Mouse (Mus musculus): ENCODE data around the gene Dbp. TPM values are rescaled to one million over a fixed set of nuclear protein-coding genes. Genes with fewer than 3 reads are reported as not detected.

The Dbp gene
- total RNA-seq, 1 experiment, result 10.0 TPM

DNA sequence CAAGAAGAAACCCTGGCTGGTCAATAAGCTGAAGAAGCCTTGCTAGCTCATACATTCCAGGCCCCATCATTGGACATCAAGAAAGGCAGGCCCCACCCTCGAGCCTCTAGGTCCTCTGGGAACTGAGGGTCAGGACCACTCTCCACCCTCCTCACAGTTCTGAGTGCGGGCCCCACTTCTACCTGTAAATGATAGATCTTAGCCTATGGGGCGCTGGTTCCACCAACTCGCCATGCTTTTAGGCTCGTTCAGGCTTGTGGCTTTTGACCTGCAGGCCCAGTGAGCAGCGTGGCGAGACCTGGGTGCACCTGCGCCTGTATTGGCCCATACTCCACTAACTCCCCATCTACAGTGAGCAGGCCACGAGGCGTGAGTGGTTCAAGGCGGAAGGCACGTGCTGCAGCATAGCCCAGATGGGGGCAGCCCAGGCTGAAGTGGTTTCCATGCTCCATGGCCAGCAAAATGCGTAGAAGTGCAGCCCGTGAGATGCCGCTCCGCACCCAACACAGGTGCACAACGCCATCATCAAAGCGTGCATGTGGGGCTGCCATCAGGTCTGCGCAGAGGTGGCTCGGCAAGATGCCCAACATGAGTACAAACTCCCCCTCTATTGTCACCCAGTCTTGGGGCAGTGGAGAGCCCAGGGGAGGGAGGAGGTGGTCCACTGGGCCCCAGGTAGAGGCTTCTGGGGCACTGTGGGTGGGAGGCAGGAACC, 5.7 kb downstream of the Dbp start:
- H3K4me1 ChIP-seq (ENCODE audit: control insufficient read depth in 2 of 2, insufficient read depth in 2 of 2, low read length in 2 of 2, poor library complexity in 1 of 2), result peaks cover 5 to 35% of the 10 kb centered on the region in 2 experiments; a peak in 3 of 4 replicates
- H3K4me3 ChIP-seq (ENCODE audit: insufficient read depth in 1 of 2, low read depth in 1 of 2, low read length in 2 of 2, poor library complexity in 1 of 2, severe bottlenecking in 1 of 2), result peak overlapping the region in 1 of 2 experiments; percentile 5; a peak in 1 of 4 replicates
- H3K36me3 ChIP-seq (ENCODE audit: control insufficient read depth, insufficient read depth, low read length, poor library complexity, severe bottlenecking), result peaks cover 29% of the 10 kb centered on the region
- H3K9ac ChIP-seq (ENCODE audit: insufficient read depth, low read depth, low read length, poor library complexity, severe bottlenecking), result 0 out of 2 replicates have a peak overlapping the region, but pooled peaks have one; percentile 8
- no peak overlapping the region for H3K27ac ChIP-seq (ENCODE audit: insufficient read depth, low read depth, low read length, poor library complexity, severe bottlenecking)
- TF ChIP-seq MAFK (IDR thresholded peaks at IDR 0.05; ENCODE audit: insufficient read depth, low read depth, low read length) (no peak), ZC3H11A (IDR thresholded peaks at IDR 0.05; ENCODE audit: borderline replicate concordance, low read depth, low read length) (no peak), CHD2 (IDR thresholded peaks at IDR 0.05; ENCODE audit: low read depth, low read length) (no peak), ZNF384 (IDR thresholded peaks at IDR 0.05; ENCODE audit: low read depth, low read length) (no peak), HCFC1 (IDR thresholded peaks at IDR 0.05; ENCODE audit: borderline replicate concordance, insufficient read depth, low read length) (no peak)
- H3K9me3 ChIP-seq (ENCODE audit: control insufficient read depth, insufficient read depth, low read depth, low read length), result no peaks in the 10 kb centered on the region
- DNase-seq (ENCODE audit: low read depth, low spot score), result no peak
- in situ Hi-C loops (cut with MboI; ENCODE audit: low sequenced_read_pairs in 2 of 2, unreplicated experiment in 2 of 2), result no loop called here

DNA sequence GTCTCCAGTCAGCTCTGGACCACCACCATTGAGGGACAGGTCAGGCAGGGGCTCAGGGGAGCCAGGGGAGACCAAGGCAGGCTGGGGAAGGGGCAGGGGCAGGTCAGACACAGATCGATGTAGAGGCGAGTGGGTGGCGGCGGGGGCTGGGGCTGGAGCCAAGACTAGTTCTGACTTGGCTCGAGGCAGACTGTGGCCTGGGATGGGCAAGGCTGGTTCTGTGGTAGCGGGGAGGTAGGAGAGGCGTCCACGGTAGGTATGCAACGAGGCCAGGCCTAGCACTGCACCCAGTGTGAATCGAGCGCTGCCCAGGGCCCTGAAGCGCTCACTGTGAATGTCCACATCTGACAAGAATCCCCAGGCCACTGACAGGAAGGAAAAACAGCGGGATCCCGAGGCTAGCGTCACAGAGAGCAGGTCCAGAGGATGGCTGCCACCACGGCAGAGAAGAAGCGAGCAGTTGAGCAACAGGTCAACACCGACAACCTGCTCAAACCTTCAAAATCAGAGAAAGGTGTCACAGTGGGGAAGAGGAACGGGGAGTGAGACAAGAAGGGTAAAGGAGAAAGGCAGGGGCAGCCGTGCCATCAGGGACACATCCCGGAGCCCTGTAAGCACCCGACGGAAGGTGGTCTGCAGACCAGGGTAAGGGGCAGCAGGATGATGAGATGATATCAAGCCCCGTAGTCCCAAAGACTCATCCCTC, 6.6 kb downstream of the Dbp start:
- in situ Hi-C loops (cut with MboI; ENCODE audit: low sequenced_read_pairs in 2 of 2, unreplicated experiment in 2 of 2), result no loop called here
- 0 out of 2 replicates have a peak overlapping the region, but pooled peaks have one; percentile 4 for H3K9ac ChIP-seq (ENCODE audit: insufficient read depth, low read depth, low read length, poor library complexity, severe bottlenecking)
- DNase-seq (ENCODE audit: low read depth, low spot score), result no peak
- H3K4me1 ChIP-seq (ENCODE audit: control insufficient read depth in 2 of 2, insufficient read depth in 2 of 2, low read length in 2 of 2, poor library complexity in 1 of 2), result peaks cover 5 to 35% of the 10 kb centered on the region in 2 experiments; a peak in 3 of 4 replicates
- no peak for TF ChIP-seq CHD2 (IDR thresholded peaks at IDR 0.05; ENCODE audit: low read depth, low read length)
- H3K36me3 ChIP-seq (ENCODE audit: control insufficient read depth, insufficient read depth, low read length, poor library complexity, severe bottlenecking), result peaks cover 29% of the 10 kb centered on the region
- H3K9me3 ChIP-seq (ENCODE audit: control insufficient read depth, insufficient read depth, low read depth, low read length), result no peaks in the 10 kb centered on the region
- H3K4me3 ChIP-seq (ENCODE audit: insufficient read depth in 1 of 2, low read depth in 1 of 2, low read length in 2 of 2, poor library complexity in 1 of 2, severe bottlenecking in 1 of 2), result no peak overlapping the region
- no peak overlapping the region for H3K27ac ChIP-seq (ENCODE audit: insufficient read depth, low read depth, low read length, poor library complexity, severe bottlenecking)

DNA sequence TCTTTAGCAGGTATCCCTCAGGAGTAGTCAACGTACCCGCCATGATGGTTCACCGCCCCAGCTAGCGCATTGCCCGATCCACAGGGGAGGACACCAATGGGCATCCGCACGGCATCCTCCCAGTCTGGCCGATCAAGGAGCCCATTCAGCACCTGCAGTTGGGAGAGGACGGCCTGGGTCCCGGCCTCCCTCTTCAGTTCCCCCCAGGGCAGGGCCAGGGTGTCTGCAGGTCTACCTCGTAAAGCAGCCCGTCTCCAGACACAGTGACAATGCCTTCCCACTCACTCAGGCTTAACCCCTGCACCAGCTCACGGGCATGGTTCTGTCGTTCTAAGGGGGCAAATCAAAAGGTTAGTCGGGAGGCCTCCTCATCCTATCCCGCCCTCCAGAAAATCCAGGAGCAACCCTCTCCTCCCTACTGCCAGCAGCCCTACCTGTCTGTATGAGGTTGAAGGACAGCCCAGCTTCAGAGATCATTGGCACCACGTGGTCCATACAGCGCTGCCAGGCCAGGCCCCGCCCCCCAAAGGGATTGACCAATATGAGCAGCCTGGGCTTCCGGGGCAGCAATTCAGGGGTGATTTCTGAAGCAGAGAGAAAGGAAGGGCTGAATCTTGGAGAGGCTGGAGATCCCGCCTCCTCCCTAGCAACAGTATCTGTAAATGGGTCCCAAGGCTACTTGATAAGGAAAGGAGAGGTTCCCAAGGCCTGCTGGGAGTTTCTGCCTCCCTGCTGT, 7.3 kb downstream of the Dbp start:
- H3K4me1 ChIP-seq (ENCODE audit: control insufficient read depth in 2 of 2, insufficient read depth in 2 of 2, low read length in 2 of 2, poor library complexity in 1 of 2), result peaks cover 5 to 34% of the 10 kb centered on the region in 2 experiments; a peak in 3 of 4 replicates
- TF ChIP-seq CHD2 (IDR thresholded peaks at IDR 0.05; ENCODE audit: low read depth, low read length), result no peak
- H3K9me3 ChIP-seq (ENCODE audit: control insufficient read depth, insufficient read depth, low read depth, low read length), result no peaks in the 10 kb centered on the region
- no peak overlapping the region for H3K9ac ChIP-seq (ENCODE audit: insufficient read depth, low read depth, low read length, poor library complexity, severe bottlenecking)
- H3K36me3 ChIP-seq (ENCODE audit: control insufficient read depth, insufficient read depth, low read length, poor library complexity, severe bottlenecking), result peaks cover 29% of the 10 kb centered on the region
- no peak overlapping the region for H3K27ac ChIP-seq (ENCODE audit: insufficient read depth, low read depth, low read length, poor library complexity, severe bottlenecking)
- in situ Hi-C loops (cut with MboI; ENCODE audit: low sequenced_read_pairs in 2 of 2, unreplicated experiment in 2 of 2), result no loop called here
- DNase-seq (ENCODE audit: low read depth, low spot score), result no peak
- no peak overlapping the region for H3K4me3 ChIP-seq (ENCODE audit: insufficient read depth in 1 of 2, low read depth in 1 of 2, low read length in 2 of 2, poor library complexity in 1 of 2, severe bottlenecking in 1 of 2)

DNA sequence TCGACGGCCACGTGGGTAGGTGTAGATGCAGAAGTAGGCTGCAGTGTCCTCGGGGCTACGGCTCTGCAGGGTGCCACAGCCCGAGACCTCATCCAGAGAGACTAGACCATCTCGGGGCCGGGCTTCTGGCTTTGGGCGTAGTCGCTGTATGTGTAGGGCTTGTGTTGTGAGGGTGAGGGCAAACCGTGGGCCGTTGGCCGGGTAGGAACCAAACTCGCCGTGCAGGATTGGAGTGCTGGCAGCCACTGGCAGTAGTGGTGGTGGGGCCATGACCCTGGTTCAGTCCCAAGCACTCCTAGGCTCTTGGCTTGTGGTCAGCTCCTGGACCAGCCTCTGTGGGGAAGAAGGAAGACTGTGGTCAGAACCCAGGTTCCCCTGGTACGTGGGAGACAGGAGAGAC, 8.5 kb downstream of the Dbp start:
- no peak for DNase-seq (ENCODE audit: low read depth, low spot score)
- in situ Hi-C loops (cut with MboI; ENCODE audit: low sequenced_read_pairs in 2 of 2, unreplicated experiment in 2 of 2), result no loop called here
- TF ChIP-seq ZNF384 (IDR thresholded peaks at IDR 0.05; ENCODE audit: low read depth, low read length) (no peak), ZC3H11A (IDR thresholded peaks at IDR 0.05; ENCODE audit: borderline replicate concordance, low read depth, low read length) (no peak), MAFK (IDR thresholded peaks at IDR 0.05; ENCODE audit: insufficient read depth, low read depth, low read length) (no peak), CHD2 (IDR thresholded peaks at IDR 0.05; ENCODE audit: low read depth, low read length) (no peak), HCFC1 (IDR thresholded peaks at IDR 0.05; ENCODE audit: borderline replicate concordance, insufficient read depth, low read length) (no peak)
- Histone ChIP-seq H3K9me3 (ENCODE audit: control insufficient read depth, insufficient read depth, low read depth, low read length) (no peaks in the 10 kb centered on the region), H3K4me1 (ENCODE audit: control insufficient read depth in 2 of 2, insufficient read depth in 2 of 2, low read length in 2 of 2, poor library complexity in 1 of 2) (peaks cover 0 to 28% of the 10 kb centered on the region in 2 experiments; a peak in 2 of 4 replicates), H3K9ac (ENCODE audit: insufficient read depth, low read depth, low read length, poor library complexity, severe bottlenecking) (no peak overlapping the region), H3K27ac (ENCODE audit: insufficient read depth, low read depth, low read length, poor library complexity, severe bottlenecking) (no peak overlapping the region), H3K4me3 (ENCODE audit: insufficient read depth in 1 of 2, low read depth in 1 of 2, low read length in 2 of 2, poor library complexity in 1 of 2, severe bottlenecking in 1 of 2) (no peak overlapping the region), H3K36me3 (ENCODE audit: control insufficient read depth, insufficient read depth, low read length, poor library complexity, severe bottlenecking) (peaks cover 31% of the 10 kb centered on the region)

Measured in ES-E14 (cell line).